Comparison of ENCODE assay signal across 8 mouse cellular contexts in the genomic region with DNA sequence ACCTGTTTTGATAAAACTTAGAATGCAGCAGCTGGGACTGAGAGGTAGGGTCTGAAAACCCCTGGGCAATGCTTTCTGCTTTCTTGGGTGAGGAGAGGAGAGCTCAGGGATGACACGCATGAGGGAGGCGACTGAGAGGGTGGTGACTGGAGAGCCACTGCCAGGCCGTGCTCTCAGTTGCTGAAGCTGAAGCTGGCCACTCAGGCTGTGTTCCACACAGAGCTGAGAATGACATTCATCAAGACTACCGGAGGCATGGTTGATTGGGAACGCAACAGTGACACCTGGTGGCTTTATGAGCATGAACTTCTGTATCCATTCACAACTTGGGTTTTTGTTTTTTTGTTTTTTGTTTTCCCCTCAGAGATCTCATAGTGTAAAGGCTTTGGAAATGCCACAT. TPM values are rescaled to one million over a fixed set of nuclear protein-coding genes. Genes with fewer than 3 reads are reported as not detected.
A peak's percentile ranks its signal among the peaks of the same experiment; 100 is the strongest.
DNase-seq lines count a peak whose midpoint lies in the region; TF ChIP-seq lines count a peak whose summit lies in the region.

No protein-coding gene starts in this region.

- 8% methylated on average over 5 of the region's 5 CpGs for WGBS in midbrain, embryonic 10.5 days

- H3K4me3 ChIP-seq in gastrocnemius, adult 2 months: no peak overlapping the region
- peak overlapping the region; percentile 17; the same call in 1 of the 2 replicates for H3K4me3 ChIP-seq in left cerebral cortex, adult 2 months
- no peak overlapping the region for H3K4me3 ChIP-seq in midbrain, embryonic 10.5 days

- H3K4me1 ChIP-seq in midbrain, embryonic 10.5 days: peaks cover 13% of the 10 kb centered on the region

- peak; percentile 79 for TF ChIP-seq CTCF in gastrocnemius, adult 2 months (IDR thresholded peaks at IDR 0.05)
- peak; percentile 80 for TF ChIP-seq CTCF in left cerebral cortex, adult 2 months (IDR thresholded peaks at IDR 0.05)

- peaks cover 6% of the 10 kb centered on the region; the same call in 1 of the 2 replicates for H3K9me3 ChIP-seq in midbrain, embryonic 10.5 days (replicated peaks)

- H3K27ac ChIP-seq in gastrocnemius, adult 2 months: no peak overlapping the region
- peak overlapping the region; percentile 62; the same call in 1 of the 2 replicates for H3K27ac ChIP-seq in left cerebral cortex, adult 2 months
- H3K27ac ChIP-seq in midbrain, embryonic 10.5 days (replicated peaks): no peak overlapping the region

- H3K27me3 ChIP-seq in midbrain, embryonic 10.5 days (ENCODE audit: low read depth, poor library complexity, severe bottlenecking): no peaks in the 10 kb centered on the region

- intact Hi-C loops in gastrocnemius, adult 2 months (cut with DNase I): loop anchor here (1.0 to 5.0 kb wide), 3 partner anchors 59 to 604 kb away; no protein-coding TSS in a partner anchor
- intact Hi-C loops in left cerebral cortex, adult 2 months (cut with DNase I): loop anchor here (1.0 to 10.0 kb wide), 4 partner anchors 59 to 711 kb away; a partner anchor contains a TSS

- peak; percentile 13 for DNase-seq in ovary, postnatal 10 days (ENCODE audit: low spot score)
- no peak for DNase-seq in ovary, adult 18-20 months (ENCODE audit: low spot score)
- peak; percentile 80 to 81 for DNase-seq in cerebellum, postnatal 10 days
- peak; percentile 61 for DNase-seq in gastrocnemius, adult 2 months
- DNase-seq in induced T-regulatory cell, adult 2 months (ENCODE audit: low read depth): peak; percentile 84
- peak; percentile 39 to 44 for DNase-seq in left cerebral cortex, adult 2 months (ENCODE audit: extremely low spot score in 1 of 2, low spot score in 2 of 2)
- DNase-seq in midbrain, embryonic 10.5 days (ENCODE audit: low spot score): peak; percentile 58
- peak; percentile 53 for DNase-seq in right cerebral cortex, postnatal 4 days

- H3K36me3 ChIP-seq in midbrain, embryonic 10.5 days: no peaks in the 10 kb centered on the region

RNA-seq across cellular contexts. Expression of a gene that starts 19.4 kb away (rescaled TPM):
- under 1 TPM in 1 of 2 experiments, not detected in 1; 0.14 TPM for total RNA-seq in gastrocnemius, adult 2 months (2021)
- under 1 TPM in 1 of 2 experiments, not detected in 1; 0.14 TPM for total RNA-seq in left cerebral cortex, adult 2 months (2021)
- polyA plus RNA-seq in midbrain, embryonic 10.5 days (2016; fragmentation: Nextera tagmentation; extraction: Ambion mirVana): 0.91 and 1.3 TPM in 2 replicates

RNA-seq across cellular contexts. Expression of a gene that starts 42.8 kb away (rescaled TPM):
- not detected for total RNA-seq in gastrocnemius, adult 2 months (2021)
- not detected for total RNA-seq in left cerebral cortex, adult 2 months (2021)
- not detected in 2 replicates for polyA plus RNA-seq in midbrain, embryonic 10.5 days (2016; fragmentation: Nextera tagmentation; extraction: Ambion mirVana)

RNA-seq across cellular contexts. Expression of a gene that starts 58.2 kb away (rescaled TPM):
- total RNA-seq in gastrocnemius, adult 2 months (2021): under 1 TPM; 0.50 to 0.56 TPM
- total RNA-seq in left cerebral cortex, adult 2 months (2021): 1 to 10 TPM; 2.0 to 2.3 TPM
- not detected in 2 replicates for polyA plus RNA-seq in midbrain, embryonic 10.5 days (2016; fragmentation: Nextera tagmentation; extraction: Ambion mirVana)
